Mouse (Mus musculus): ENCODE results near the gene Fnip2. TPM values are rescaled to one million over a fixed set of nuclear protein-coding genes. Genes with fewer than 3 reads are reported as not detected.

Gene Fnip2
- polyA plus RNA-seq, 1 experiment from 2014 or later: 4.0 TPM

DNA sequence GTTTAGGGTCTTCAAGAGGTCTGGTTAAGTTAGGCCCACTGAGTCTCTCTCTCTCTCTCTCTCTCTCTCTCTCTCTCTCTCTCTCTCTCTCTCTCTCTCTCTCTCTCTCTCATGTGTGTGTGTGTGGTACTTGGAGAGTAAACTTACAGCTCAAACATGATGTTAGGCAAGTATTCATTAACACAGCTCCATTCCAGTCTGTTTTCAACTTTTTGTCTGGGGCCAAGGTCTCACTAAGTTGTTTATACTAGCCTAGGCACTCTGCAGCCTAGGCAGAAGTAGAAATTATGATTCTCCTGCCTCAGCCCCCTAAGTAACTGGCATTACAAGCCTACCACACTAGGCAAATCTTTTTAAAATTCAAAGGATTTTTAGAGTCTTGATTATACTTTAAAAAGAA lies 151.7 kb downstream of the Fnip2 start:
- Histone ChIP-seq H3K4me1 (replicated peaks; ENCODE audit: control insufficient read depth, insufficient read depth, low read length) (no peaks in the 10 kb centered on the region), H3K9ac (ENCODE audit: low read length) (no peak overlapping the region), H3K9me3 (ENCODE audit: control insufficient read depth, low read length) (no peaks in the 10 kb centered on the region), H3K36me3 (ENCODE audit: control insufficient read depth, insufficient read depth, low read length) (no peaks in the 10 kb centered on the region), H3K4me2 (ENCODE audit: low read length) (no peak overlapping the region), H3K4me3 (ENCODE audit: low read depth, low read length) (no peak overlapping the region), H3K27me3 (replicated peaks; ENCODE audit: control insufficient read depth, insufficient read depth, low read length) (no peaks in the 10 kb centered on the region), H3K27ac (ENCODE audit: low read depth) (no peak overlapping the region)
- DNase-seq (ENCODE audit: low spot score) (no peak), ATAC-seq (replicated peaks; ENCODE audit: low FRiP score, low TSS enrichment, low read depth) (no peak)

- Histone ChIP-seq H3K27ac (ENCODE audit: low read depth) (no peak overlapping the region), H3K9me3 (ENCODE audit: control insufficient read depth, low read length) (no peaks in the 10 kb centered on the region), H3K4me1 (replicated peaks; ENCODE audit: control insufficient read depth, insufficient read depth, low read length) (peaks cover 3% of the 10 kb centered on the region; the same call in 1 of the 2 replicates), H3K27me3 (replicated peaks; ENCODE audit: control insufficient read depth, insufficient read depth, low read length) (no peaks in the 10 kb centered on the region), H3K4me2 (ENCODE audit: low read length) (no peak overlapping the region), H3K4me3 (ENCODE audit: low read depth, low read length) (no peak overlapping the region), H3K9ac (ENCODE audit: low read length) (no peak overlapping the region), H3K36me3 (ENCODE audit: control insufficient read depth, insufficient read depth, low read length) (no peaks in the 10 kb centered on the region)
- DNase-seq (ENCODE audit: low spot score) (no peak), ATAC-seq (replicated peaks; ENCODE audit: low FRiP score, low TSS enrichment, low read depth) (no peak)
- WGBS: 75% methylated on average over 5 of the region's 5 CpGs
These were observed 152.5 kb downstream of the Fnip2 start for GRCm38 (mm10) chr3:79415081-79415480.

DNA sequence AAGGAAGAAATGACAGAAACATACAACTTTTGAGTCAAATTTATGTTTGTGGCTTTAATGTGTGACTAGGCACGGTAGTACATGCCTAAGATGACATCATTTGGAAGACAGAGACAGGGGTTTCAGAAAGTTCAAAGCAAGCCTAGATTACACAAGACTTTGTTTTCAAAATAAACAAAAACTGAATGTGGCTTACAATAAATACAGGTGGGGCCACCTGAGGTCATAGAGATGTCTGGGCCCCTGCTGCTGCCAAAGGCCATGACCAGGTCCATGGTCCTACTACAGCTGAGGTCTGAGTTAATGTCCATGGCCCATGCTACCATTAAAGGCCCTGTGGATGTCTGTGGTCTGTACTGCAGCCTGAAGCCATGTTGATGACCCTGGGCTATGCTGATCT lies 154.1 kb downstream of the Fnip2 start:
- DNase-seq (ENCODE audit: low spot score) (no peak), ATAC-seq (replicated peaks; ENCODE audit: low FRiP score, low TSS enrichment, low read depth) (no peak)
- H3K4me3 ChIP-seq (ENCODE audit: low read depth, low read length): no peak overlapping the region
- 80% methylated on average over 1 of the region's 1 CpGs for WGBS
- peaks cover 3% of the 10 kb centered on the region; the same call in 1 of the 2 replicates for H3K4me1 ChIP-seq (replicated peaks; ENCODE audit: control insufficient read depth, insufficient read depth, low read length)
- no peaks in the 10 kb centered on the region for H3K36me3 ChIP-seq (ENCODE audit: control insufficient read depth, insufficient read depth, low read length)
- no peak overlapping the region for H3K9ac ChIP-seq (ENCODE audit: low read length)
- no peak overlapping the region for H3K4me2 ChIP-seq (ENCODE audit: low read length)
- no peaks in the 10 kb centered on the region for H3K27me3 ChIP-seq (replicated peaks; ENCODE audit: control insufficient read depth, insufficient read depth, low read length)
- no peak overlapping the region for H3K27ac ChIP-seq (ENCODE audit: low read depth)
- no peaks in the 10 kb centered on the region for H3K9me3 ChIP-seq (ENCODE audit: control insufficient read depth, low read length)

DNA sequence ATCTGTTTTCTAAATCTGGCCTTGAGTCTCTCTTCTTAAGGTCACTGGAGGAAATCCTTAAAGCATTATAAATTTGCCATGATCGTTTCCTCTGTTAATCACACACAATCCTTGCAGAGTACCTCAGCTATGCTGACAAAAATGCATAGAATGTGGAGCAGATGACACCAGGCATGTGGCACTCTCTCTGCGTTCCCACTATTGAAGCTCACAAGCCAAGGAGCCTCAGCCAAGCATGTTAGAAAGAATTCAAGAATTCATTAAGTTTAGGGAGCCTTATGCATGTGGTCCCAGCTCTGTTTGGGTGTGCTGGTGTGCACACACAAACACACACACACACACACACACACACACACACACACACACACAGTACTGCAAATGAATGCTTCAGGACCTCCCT lies 155.9 kb downstream of the Fnip2 start:
- Histone ChIP-seq H3K4me1 (replicated peaks; ENCODE audit: control insufficient read depth, insufficient read depth, low read length) (peaks cover 3% of the 10 kb centered on the region; the same call in 1 of the 2 replicates), H3K27ac (ENCODE audit: low read depth) (no peak overlapping the region), H3K9me3 (ENCODE audit: control insufficient read depth, low read length) (no peaks in the 10 kb centered on the region), H3K9ac (ENCODE audit: low read length) (no peak overlapping the region), H3K27me3 (replicated peaks; ENCODE audit: control insufficient read depth, insufficient read depth, low read length) (no peaks in the 10 kb centered on the region), H3K36me3 (ENCODE audit: control insufficient read depth, insufficient read depth, low read length) (no peaks in the 10 kb centered on the region), H3K4me2 (ENCODE audit: low read length) (no peak overlapping the region), H3K4me3 (ENCODE audit: low read depth, low read length) (no peak overlapping the region)
- DNase-seq (ENCODE audit: low spot score) (no peak), ATAC-seq (replicated peaks; ENCODE audit: low FRiP score, low TSS enrichment, low read depth) (no peak)
- 29% methylated on average over 2 of the region's 2 CpGs for WGBS

DNA sequence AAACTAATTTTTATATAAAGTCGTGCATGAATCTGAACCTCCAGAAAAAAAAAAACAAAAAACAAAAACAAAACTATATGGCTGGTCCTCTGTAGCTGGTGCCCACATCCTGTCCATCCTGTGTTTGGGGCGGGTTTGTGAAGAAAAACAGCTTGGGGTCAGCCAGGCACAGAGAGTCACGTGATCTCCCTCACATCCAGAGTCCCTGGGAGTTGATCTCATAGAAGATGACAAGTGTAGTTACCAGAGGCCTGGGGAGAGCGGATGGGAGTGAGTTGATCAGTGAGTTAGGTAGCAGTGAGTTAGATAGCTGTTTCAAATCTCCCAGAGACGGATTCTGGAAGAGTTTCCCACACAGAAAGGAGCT lies 157.0 kb downstream of the Fnip2 start:
- H3K4me1 ChIP-seq (replicated peaks; ENCODE audit: control insufficient read depth, insufficient read depth, low read length): peaks cover 3% of the 10 kb centered on the region; the same call in 1 of the 2 replicates

GRCm38 (mm10) chr3:79409927-79410628 lies 157.5 kb downstream of the Fnip2 start:
- Histone ChIP-seq H3K9ac (ENCODE audit: low read length) (no peak overlapping the region), H3K27ac (ENCODE audit: low read depth) (no peak overlapping the region), H3K36me3 (ENCODE audit: control insufficient read depth, insufficient read depth, low read length) (no peaks in the 10 kb centered on the region), H3K9me3 (ENCODE audit: control insufficient read depth, low read length) (no peaks in the 10 kb centered on the region), H3K4me2 (ENCODE audit: low read length) (no peak overlapping the region), H3K4me1 (replicated peaks; ENCODE audit: control insufficient read depth, insufficient read depth, low read length) (peaks cover 3% of the 10 kb centered on the region; the same call in 1 of the 2 replicates), H3K27me3 (replicated peaks; ENCODE audit: control insufficient read depth, insufficient read depth, low read length) (no peaks in the 10 kb centered on the region), H3K4me3 (ENCODE audit: low read depth, low read length) (no peak overlapping the region)
- DNase-seq (ENCODE audit: low spot score) (no peak), ATAC-seq (replicated peaks; ENCODE audit: low FRiP score, low TSS enrichment, low read depth) (no peak)
- WGBS: 35% methylated on average over 10 of the region's 10 CpGs

More for the DNA sequence above, 157.0 kb downstream of the Fnip2 start:
- no peak overlapping the region for H3K9ac ChIP-seq (ENCODE audit: low read length)
- no peak overlapping the region for H3K4me2 ChIP-seq (ENCODE audit: low read length)
- H3K27ac ChIP-seq (ENCODE audit: low read depth): no peak overlapping the region
- no peaks in the 10 kb centered on the region for H3K27me3 ChIP-seq (replicated peaks; ENCODE audit: control insufficient read depth, insufficient read depth, low read length)
- no peak for DNase-seq (ENCODE audit: low spot score)
- ATAC-seq (replicated peaks; ENCODE audit: low FRiP score, low TSS enrichment, low read depth): no peak
- H3K9me3 ChIP-seq (ENCODE audit: control insufficient read depth, low read length): no peaks in the 10 kb centered on the region
- WGBS: 30% methylated on average over 5 of the region's 5 CpGs
- H3K36me3 ChIP-seq (ENCODE audit: control insufficient read depth, insufficient read depth, low read length): no peaks in the 10 kb centered on the region
- no peak overlapping the region for H3K4me3 ChIP-seq (ENCODE audit: low read depth, low read length)

DNA sequence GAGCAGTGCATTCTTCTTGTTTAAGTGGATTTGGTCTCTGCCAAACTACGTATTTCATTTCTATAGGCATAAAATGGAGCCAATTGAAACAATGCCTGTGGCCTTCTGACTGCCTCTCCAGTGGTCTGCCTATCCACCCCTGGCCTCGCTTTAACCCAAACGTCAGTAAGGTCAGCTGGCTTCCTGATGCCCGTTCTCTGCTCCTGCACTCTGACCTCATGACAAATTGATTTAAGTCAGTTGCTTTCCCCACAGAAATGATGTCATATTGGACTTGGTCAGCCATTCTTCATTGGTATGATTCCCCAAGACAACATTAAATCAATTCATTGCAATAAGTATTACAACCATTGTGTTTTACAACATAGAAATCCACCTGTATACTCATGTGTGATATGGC lies 159.1 kb downstream of the Fnip2 start:
- Histone ChIP-seq H3K27me3 (replicated peaks; ENCODE audit: control insufficient read depth, insufficient read depth, low read length) (no peaks in the 10 kb centered on the region), H3K27ac (ENCODE audit: low read depth) (no peak overlapping the region), H3K4me3 (ENCODE audit: low read depth, low read length) (no peak overlapping the region), H3K36me3 (ENCODE audit: control insufficient read depth, insufficient read depth, low read length) (no peaks in the 10 kb centered on the region), H3K9ac (ENCODE audit: low read length) (no peak overlapping the region), H3K9me3 (ENCODE audit: control insufficient read depth, low read length) (no peaks in the 10 kb centered on the region), H3K4me2 (ENCODE audit: low read length) (no peak overlapping the region), H3K4me1 (replicated peaks; ENCODE audit: control insufficient read depth, insufficient read depth, low read length) (peaks cover 3% of the 10 kb centered on the region; the same call in 1 of the 2 replicates)
- no peak for ATAC-seq (replicated peaks; ENCODE audit: low FRiP score, low TSS enrichment, low read depth)
- no peak for DNase-seq (ENCODE audit: low spot score)
- 40% methylated on average over 4 of the region's 4 CpGs for WGBS

Other genes with a start within 250 kb of the Fnip2 start
- gene Gm17359, start 231.1 kb downstream of the Fnip2 start, polyA plus RNA-seq (2014; fragmentation: Nextera tagmentation; extraction: Ambion mirVana): not detected in 2 replicates
- gene Ppid, start 23.5 kb upstream of the Fnip2 start, polyA plus RNA-seq (2014; fragmentation: Nextera tagmentation; extraction: Ambion mirVana): 162 and 179 TPM in 2 replicates
- 25.6 and 27.3 TPM in 2 replicates for gene 4930579G24Rik, start 61.3 kb upstream of the Fnip2 start, polyA plus RNA-seq (2014; fragmentation: Nextera tagmentation; extraction: Ambion mirVana)
- gene Etfdh, start 61.7 kb upstream of the Fnip2 start, polyA plus RNA-seq (2014; fragmentation: Nextera tagmentation; extraction: Ambion mirVana): 60.8 and 64.8 TPM in 2 replicates
- gene Rxfp1, start 170.1 kb upstream of the Fnip2 start, polyA plus RNA-seq (2014; fragmentation: Nextera tagmentation; extraction: Ambion mirVana): not detected in 2 replicates

All from intestine, embryonic 14.5 days (tissue).